Mouse (Mus musculus): ENCODE measurements around the gene Inf2.

- no peak for TF ChIP-seq MYC (IDR thresholded peaks at IDR 0.05; ENCODE audit: low read depth, low read length)
- TF ChIP-seq POLR2A (IDR thresholded peaks at IDR 0.05; ENCODE audit: control insufficient read depth in 1 of 2, insufficient read depth in 1 of 2, low read depth in 1 of 2, low read length in 2 of 2, poor library complexity in 1 of 2) = no peak
- no peak for TF ChIP-seq TAL1 (IDR thresholded peaks at IDR 0.05; ENCODE audit: low read length)
- no peak for TF ChIP-seq CTCF (IDR thresholded peaks at IDR 0.05 in 2 of 3, conservative IDR thresholded peaks at IDR 0.05 in 1 of 3; ENCODE audit: control insufficient read depth in 1 of 3, insufficient read depth in 1 of 3, low read depth in 2 of 3, low read length in 3 of 3, poor library complexity in 1 of 3, severe bottlenecking in 1 of 3)
- TF ChIP-seq USF1 (IDR thresholded peaks at IDR 0.05; ENCODE audit: low read depth, low read length) = no peak
- no peak for TF ChIP-seq ETS1 (IDR thresholded peaks at IDR 0.05; ENCODE audit: low read depth, low read length)
- TF ChIP-seq EP300 (IDR thresholded peaks at IDR 0.05; ENCODE audit: low read depth in 1 of 2, low read length in 2 of 2) = no peak
- TF ChIP-seq BHLHE40 (IDR thresholded peaks at IDR 0.05; ENCODE audit: borderline replicate concordance, low read depth, low read length) = no peak
- no peak for TF ChIP-seq CHD1 (IDR thresholded peaks at IDR 0.05; ENCODE audit: low read depth, low read length)
- TF ChIP-seq GATA1 (IDR thresholded peaks at IDR 0.05; ENCODE audit: low read depth, low read length) = no peak
- TF ChIP-seq JUND (IDR thresholded peaks at IDR 0.05; ENCODE audit: low read depth, low read length) = no peak
- no peak for TF ChIP-seq MEF2A (IDR thresholded peaks at IDR 0.05; ENCODE audit: extremely low read depth, insufficient replicate concordance, low read depth, low read length, poor library complexity, severe bottlenecking)
- no peak for TF ChIP-seq ZNF384 (IDR thresholded peaks at IDR 0.05; ENCODE audit: low read depth, low read length)
- no peak for TF ChIP-seq KAT2A (conservative IDR thresholded peaks at IDR 0.05; ENCODE audit: low read depth, low read length)
These were observed 44.3 kb downstream of the Inf2 start for GRCm38 (mm10) chr12:112632907-112633306.

All from MEL (cell line).